Mouse (Mus musculus): ENCODE data around the gene Gstt1. TPM values are rescaled to one million over a fixed set of nuclear protein-coding genes. Genes with fewer than 3 reads are reported as not detected.
"Not testable (repeated sequence)": the region's sequence is repeated elsewhere in the genome, so short reads cannot be mapped to it uniquely, and the experiment has no call there.

Gene Gstt1
- total RNA-seq (2015; ENCODE audit: low replicate concordance): 25.6 and 29.3 TPM in 2 replicates
- 18.0 and 25.6 TPM in 2 replicates for total RNA-seq (2017; ENCODE audit: low replicate concordance)

DNA sequence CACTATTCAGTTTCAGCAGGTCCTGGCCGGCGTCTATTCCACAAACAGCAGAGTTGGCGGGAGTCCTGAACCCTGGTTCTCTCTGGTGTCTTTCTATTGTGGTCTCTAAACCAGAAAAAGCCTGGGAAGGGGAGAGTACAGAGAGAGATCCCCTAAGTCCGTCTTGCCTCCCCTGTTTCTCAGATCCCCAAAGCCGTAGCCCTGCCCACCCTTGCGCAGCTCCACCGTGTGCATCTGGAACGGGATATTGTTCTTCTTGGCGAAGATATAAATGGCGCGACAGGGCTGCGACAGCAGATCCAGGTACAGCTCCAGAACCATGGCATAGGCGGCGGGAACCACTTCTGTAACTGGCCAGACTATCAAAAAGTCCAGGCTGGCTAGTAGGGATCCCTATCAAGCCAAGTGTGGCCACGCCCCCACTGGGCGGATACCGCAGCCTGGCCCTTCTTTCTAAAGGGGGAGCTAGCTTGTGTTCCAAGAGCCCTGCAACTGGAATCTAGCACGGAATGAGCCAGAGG, at the start of gene Gstt1:
Gstt1 (minus strand) TSS at position 409 of the 521 bp plus-strand sequence.
- ATAC-seq (replicated peaks; ENCODE audit: low FRiP score, poor library complexity, severe bottlenecking): peak; percentile 95

DNA sequence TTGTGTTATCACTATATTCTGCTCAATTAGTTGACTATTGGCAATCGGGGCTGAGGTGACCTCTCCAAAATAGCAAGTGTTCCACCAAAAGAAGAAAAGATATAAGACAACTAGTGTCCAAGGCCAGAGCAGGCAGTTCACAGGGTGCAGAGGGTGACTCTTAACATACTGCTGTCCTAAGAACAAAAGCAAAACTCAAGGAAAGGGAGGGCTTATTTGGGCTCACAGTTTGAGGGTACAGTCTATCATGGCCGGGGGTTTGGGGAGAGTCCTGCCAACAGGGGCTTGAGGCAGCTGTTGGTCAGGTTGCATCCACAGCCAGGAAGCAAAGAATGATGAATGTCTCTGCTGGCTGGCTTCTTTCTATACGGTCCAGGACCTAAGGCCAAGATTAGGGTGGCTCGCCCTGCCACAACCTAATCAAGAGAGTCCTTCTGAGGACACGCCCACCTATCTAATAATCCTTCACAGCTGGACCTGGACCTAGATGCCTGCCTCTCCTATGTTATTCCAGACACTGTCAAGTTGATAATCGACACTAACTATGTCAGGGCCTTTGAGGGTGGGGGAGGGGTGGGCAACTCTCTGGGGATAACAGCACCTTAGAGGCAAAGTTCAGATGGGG, 47.0 kb upstream of the Gstt1 start:
- ATAC-seq (replicated peaks; ENCODE audit: low FRiP score, poor library complexity, severe bottlenecking): peak; percentile 97

DNA sequence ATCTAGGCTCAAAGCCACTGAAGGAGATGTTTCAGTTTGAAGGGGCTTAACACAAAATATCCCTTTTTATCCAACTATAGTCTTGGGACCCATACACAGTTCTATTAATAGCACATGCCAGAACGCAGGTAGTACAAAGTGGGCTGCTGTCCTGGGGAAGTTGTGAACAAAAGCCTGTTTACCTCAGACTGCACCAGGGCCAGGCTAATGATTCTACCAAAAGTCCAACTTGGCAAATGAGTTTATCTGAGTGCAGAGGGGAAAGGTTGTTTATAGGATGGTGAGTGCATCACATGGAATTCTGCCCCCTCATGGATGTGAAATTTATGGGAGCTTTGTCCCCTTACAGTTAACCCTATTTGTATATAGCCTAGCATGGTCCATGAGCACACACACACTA, 46.4 kb upstream of the Gstt1 start:
- ATAC-seq (replicated peaks; ENCODE audit: low FRiP score, poor library complexity, severe bottlenecking): peak; percentile 7

- not testable (repeated sequence) for ATAC-seq (replicated peaks; ENCODE audit: low FRiP score, poor library complexity, severe bottlenecking)
These were observed 45.5 kb upstream of the Gstt1 start for GRCm38 (mm10) chr10:75843898-75844297.

- no peak for ATAC-seq (replicated peaks; ENCODE audit: low FRiP score, poor library complexity, severe bottlenecking)
These were observed 40.7 kb upstream of the Gstt1 start for GRCm38 (mm10) chr10:75839092-75839491.

GRCm38 (mm10) chr10:75837248-75837759, 38.9 kb upstream of the Gstt1 start, which contains the start of gene Gstt2:
TSS of gene Gstt2 (minus strand) at chr10:75837424.
- peak; percentile 82 for ATAC-seq (replicated peaks; ENCODE audit: low FRiP score, poor library complexity, severe bottlenecking)

DNA sequence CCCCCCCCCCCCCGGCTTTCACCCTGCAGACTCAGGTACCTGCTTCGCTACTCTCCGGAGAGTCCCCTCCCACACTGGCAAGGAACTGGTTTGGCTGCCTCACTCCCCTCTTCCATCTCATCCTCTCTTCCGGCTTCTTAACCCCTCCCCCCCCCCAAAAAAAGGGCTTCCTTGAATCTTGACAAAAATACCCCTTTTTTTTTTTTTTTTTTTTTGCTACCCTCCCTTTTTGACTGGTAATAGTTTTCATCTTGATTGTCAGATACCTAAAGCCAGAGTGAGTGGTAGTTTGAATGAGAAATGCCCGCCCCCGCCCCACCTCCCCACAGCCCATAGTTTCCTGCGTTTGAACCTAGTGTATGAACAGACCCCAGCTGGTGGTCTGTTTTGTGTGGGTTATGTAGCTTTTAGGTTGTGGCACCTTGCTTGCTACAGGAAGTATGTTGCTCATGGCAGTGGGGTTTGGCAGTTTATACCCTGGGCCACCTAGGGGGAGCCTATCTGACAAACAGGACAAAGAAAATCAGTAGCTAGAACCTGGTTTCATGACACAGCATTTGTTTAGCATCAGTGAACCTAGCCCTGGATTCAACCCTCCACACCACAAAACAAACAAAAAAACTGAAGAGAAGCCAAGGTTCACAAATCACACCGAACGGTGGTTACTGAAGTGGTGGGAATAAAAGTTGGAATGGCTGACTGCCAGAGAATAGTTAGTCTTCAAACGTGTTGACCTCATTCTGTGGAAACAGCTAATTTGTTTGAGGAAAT, 37.6 kb upstream of the Gstt1 start:
- ATAC-seq (replicated peaks; ENCODE audit: low FRiP score, poor library complexity, severe bottlenecking): no peak

GRCm38 (mm10) chr10:75835307-75835706, 36.9 kb upstream of the Gstt1 start:
- ATAC-seq (replicated peaks; ENCODE audit: low FRiP score, poor library complexity, severe bottlenecking): peak; percentile 41

DNA sequence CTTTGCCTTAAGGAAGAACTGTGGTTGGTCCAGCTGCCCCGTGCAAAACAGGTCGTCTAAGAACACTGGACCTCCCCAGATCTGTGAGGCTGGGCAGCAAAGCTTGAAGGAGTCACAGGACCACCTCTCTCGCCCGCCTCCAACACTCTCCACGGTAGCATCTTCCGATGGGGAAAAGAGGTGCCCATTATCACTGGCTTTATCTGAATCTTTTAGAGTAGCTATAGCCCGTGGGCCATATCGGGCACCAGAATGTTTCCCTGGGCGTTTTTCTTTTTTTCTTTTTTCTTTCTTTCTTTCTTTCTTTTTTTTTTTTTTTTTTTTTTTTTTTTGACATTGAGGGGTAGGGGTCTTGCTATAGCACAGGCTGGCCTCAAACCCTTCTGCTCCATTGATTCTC, 36.3 kb upstream of the Gstt1 start:
- ATAC-seq (replicated peaks; ENCODE audit: low FRiP score, poor library complexity, severe bottlenecking): 0 out of 2 replicates have a peak, but pooled peaks have one; percentile 1

DNA sequence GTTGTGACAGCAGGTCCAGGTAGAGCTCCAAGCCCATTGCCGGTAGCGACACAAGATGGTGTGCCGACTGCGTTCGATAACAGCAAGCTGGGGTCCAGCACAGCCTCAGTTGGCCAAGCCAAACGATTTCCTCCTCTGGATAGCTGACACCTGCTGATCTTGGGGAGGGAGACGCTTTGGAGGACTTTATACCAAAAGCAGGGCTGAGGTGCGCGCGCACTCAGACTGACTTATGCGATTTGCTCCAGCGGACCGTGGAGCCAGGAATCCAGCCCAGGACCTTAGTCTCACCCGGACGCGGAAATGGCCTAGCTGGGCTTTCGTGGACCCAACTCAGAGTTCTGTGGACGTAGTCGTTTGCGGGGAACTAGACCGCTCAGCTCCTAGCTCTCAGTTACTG, 35.9 kb upstream of the Gstt1 start:
- ATAC-seq (replicated peaks; ENCODE audit: low FRiP score, poor library complexity, severe bottlenecking): peak; percentile 45

DNA sequence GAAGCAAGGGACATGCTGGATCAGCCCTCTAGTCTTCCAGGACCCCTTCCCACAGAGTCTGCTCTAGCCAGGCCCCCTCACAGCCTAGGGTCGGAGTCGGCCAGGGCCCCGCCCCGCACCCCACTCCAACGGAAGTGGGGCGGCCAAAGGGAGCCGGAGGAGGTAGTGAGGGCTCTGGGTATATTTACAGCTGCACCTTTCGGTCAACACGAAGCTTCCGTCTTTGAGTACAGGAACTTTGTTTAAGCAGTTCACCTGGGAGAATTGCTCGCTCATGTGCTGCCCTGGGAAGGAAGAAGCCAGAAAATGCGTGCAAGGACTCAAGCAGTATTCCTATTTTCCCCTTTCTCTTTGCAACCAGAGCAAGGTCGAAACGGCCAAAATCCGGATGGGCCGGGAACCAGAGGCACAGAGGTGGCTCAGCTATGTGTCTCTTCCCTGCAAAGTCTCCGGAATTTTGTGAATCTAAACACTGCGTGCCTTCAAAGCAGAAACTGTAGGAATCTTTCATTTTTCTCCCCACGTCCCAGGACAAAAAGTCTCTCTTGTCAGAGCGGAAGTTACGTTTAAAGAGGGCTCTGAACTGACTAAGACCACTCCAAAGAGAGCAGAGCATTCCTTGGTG, 35.2 kb upstream of the Gstt1 start:
- no peak for ATAC-seq (replicated peaks; ENCODE audit: low FRiP score, poor library complexity, severe bottlenecking)

DNA sequence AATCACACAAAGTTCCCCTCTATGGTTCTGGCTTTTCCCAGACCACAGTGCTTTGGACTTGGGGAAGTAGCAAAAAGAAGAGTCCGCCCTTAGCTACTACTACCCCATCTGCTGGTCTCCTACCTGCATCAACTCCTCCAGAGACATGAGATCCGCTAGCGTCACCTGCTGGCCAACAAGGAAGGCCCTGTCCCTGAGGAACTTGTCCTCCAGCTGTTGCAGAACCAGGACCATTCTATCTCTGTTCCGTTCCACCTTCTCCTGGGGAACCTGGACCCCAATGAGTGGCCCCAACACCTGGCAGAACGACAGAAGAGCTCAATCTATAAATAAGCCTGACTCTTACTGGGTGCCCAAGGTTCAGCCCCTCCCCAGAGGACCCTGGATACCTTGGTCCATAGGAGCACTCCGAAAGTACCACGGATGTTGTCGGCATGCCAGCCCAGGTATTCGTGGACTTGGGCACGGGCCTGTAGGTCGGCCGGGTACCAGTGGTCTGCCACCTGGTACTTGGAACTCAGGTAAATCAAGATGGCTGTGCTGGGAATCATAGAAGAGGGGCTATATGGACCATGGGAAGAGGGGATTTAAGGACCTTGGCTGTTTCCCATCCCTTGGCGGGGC, 34.0 kb upstream of the Gstt1 start:
- ATAC-seq (replicated peaks; ENCODE audit: low FRiP score, poor library complexity, severe bottlenecking): 0 out of 2 replicates have a peak, but pooled peaks have one; percentile 28

DNA sequence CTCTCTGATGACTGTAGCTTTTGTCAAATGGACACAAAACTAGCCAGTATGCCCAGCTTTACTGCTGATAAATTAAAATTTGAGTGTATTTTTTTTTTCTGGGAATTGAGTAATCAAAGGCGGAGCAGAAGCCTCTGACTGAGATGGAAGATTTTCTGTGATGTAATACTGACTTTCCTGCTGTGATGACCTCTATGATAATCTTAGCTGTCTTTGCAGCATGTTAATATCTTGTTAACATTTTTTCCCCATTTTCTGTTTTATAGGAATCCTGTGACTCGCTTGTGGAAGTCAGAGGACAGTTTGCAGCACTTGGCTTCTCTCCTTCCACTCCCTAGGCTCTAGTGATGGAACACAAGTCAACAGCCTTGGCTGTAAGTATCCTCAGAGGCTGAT, 31.9 kb upstream of the Gstt1 start:
- ATAC-seq (replicated peaks; ENCODE audit: low FRiP score, poor library complexity, severe bottlenecking): no peak

DNA sequence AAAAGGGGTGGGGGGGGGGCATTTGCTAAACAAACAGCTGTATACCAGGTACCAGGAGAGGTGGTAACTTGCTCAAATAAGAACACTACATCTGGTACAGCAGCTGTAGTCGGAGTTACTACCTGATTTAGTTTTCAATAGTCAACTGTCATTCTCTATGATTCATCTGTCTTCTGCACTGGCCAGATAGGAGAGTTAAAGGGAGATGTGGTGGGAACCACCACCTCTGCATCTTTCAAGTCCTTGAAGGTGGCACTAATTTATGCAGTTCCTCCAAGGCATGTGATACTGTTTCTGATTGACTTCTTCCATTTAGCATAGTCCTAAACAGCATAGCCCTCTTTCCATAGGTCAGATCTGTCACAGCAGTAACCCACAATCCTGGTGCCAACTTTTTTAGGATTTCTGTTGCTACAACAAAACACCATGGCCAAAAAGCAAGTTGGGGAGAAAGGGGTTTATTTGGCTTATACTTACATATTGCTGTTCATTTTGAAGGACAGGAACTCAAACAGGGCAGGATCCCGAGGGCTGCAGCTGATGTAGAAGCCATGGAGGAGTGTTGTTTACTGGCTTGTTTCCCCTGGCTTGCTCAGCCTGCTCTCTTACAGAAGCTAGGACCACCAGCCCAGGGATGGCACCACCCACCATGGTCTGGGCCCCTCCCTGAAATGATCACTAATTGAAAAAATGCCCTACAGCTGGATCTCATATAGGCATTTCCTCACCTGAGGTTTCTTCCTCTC, 31.3 kb upstream of the Gstt1 start:
- no peak for ATAC-seq (replicated peaks; ENCODE audit: low FRiP score, poor library complexity, severe bottlenecking)

- ATAC-seq (replicated peaks; ENCODE audit: low FRiP score, poor library complexity, severe bottlenecking): no peak
These were observed 30.1 kb upstream of the Gstt1 start for GRCm38 (mm10) chr10:75828500-75828931.

DNA sequence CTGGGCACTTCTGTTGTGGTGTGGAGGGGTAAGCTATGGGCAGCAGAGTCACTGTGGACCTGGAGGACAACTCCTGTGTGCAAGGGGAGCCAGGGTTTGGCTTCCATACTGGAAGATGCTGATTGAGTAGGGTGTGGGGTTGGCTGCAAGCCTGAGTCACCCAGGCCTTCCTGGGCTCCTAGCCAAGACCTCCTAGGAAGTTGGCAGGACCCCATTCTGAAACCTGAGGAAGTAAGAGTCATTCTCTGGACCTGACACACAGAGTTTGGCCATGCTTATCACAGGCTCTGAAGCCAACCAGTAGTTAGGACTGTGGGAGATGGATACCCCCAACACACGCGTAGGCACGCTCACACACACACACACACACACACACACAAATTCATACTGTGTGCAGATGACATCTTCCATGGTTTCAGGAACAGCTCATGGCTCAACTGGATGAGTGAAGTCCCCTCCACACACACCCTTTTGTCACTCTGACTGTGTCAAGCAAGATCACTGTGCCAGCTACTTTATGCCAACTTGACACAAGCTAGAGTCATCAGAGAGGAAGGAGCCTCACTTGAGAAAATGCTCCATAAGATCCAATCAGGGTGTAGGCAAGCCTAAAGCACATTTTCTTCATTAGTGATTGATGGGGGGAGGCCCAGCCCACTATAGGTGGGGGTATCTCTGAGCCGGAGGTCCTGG, 29.4 kb upstream of the Gstt1 start:
- ATAC-seq (replicated peaks; ENCODE audit: low FRiP score, poor library complexity, severe bottlenecking): 0 out of 2 replicates have a peak, but pooled peaks have one; percentile 22

DNA sequence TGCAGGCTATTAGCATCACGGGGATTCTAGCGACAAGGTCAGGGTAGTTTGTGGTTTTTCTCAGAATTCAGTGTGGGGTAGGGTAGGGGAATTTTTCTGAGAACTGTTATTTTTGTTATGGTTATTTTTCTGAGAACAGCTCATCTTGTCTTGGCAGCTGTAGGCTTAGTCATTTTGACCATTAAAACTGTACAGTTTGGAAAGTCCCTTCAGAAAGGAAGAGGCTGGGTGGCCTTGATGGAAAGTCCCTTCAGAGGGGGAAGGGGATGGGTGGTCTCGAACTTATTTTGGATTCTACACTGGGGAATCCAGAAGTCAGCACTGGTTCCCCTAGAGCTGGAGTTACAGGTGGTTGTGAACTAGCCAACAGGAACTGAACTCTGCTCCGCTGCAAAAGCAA, 26.1 kb upstream of the Gstt1 start:
- no peak for ATAC-seq (replicated peaks; ENCODE audit: low FRiP score, poor library complexity, severe bottlenecking)

GRCm38 (mm10) chr10:75823782-75824181, 25.4 kb upstream of the Gstt1 start:
- no peak for ATAC-seq (replicated peaks; ENCODE audit: low FRiP score, poor library complexity, severe bottlenecking)
